Mouse (Mus musculus) heart, embryonic 10.5 days (tissue): ENCODE measurements around the gene Radil. TPM values are rescaled to one million over a fixed set of nuclear protein-coding genes. Genes with fewer than 3 reads are reported as not detected.

Experiments
- DNase-seq: peaks from one replicate; pipeline ENCODE4 v3.0.0-alpha.2; 2017; ENCODE audit warnings: low spot score
- H3K27ac ChIP-seq: fragments of 300-500 bp; sonication (generic); 2 replicates; pipeline ENCODE4 v1.5.1; 2016; ENCODE audit warnings: mild to moderate bottlenecking
- H3K27me3 ChIP-seq: fragments of 300-500 bp; sonication (generic); 2 replicates; pipeline ENCODE4 v1.6.1; 2016; ENCODE audit warnings: mild to moderate bottlenecking; ENCODE audit not compliant: poor library complexity, insufficient read depth, severe bottlenecking
- H3K36me3 ChIP-seq: fragments of 300-500 bp; sonication (generic); 2 replicates; pipeline ENCODE4 v1.6.1; 2016; ENCODE audit warnings: mild to moderate bottlenecking, moderate library complexity
- H3K4me1 ChIP-seq: fragments of 300-500 bp; sonication (generic); 2 replicates; pipeline ENCODE4 v1.6.1; 2016; ENCODE audit warnings: mild to moderate bottlenecking
- H3K4me3 ChIP-seq: fragments of 300-500 bp; sonication (generic); 2 replicates; pipeline ENCODE4 v1.5.1; 2016; ENCODE audit warnings: mild to moderate bottlenecking, moderate library complexity
- H3K9me3 ChIP-seq: fragments of 300-500 bp; sonication (generic); 2 replicates; pipeline ENCODE4 v1.6.1; 2016; ENCODE audit warnings: mild to moderate bottlenecking, moderate library complexity
- WGBS: fragments of 180-500 bp; shearing (Covaris S2); methylation state at CpG from one replicate; pipeline ENCODE4 v1.1.7; 2016; 5-methylcytosine and 5-hydroxymethylcytosine counted together
- polyA plus RNA-seq: library from polyadenylated mRNA; unstranded; fragments of >200 nt; fragmentation: Nextera tagmentation; extraction: Ambion mirVana; gene quantifications from 2 replicates; pipeline ENCODE4 v1.2.1, GENCODE M21; 2016

Gene Radil
- polyA plus RNA-seq, 1 experiment from 2014 or later = 10.9 TPM

- Histone ChIP-seq H3K4me1 (peaks cover 50% of the 10 kb centered on the region), H3K9me3 (no peaks in the 10 kb centered on the region), H3K4me3 (no peak overlapping the region), H3K27me3 (no peaks in the 10 kb centered on the region), H3K36me3 (peaks cover 39% of the 10 kb centered on the region), H3K27ac (0 out of 2 replicates have a peak overlapping the region, but pooled peaks have one; percentile 7)
- WGBS = 71% methylated on average over 12 of the region's 12 CpGs
- no peak for DNase-seq
These were observed 102.3 kb downstream of the Radil start for GRCm38 (mm10) chr5:142448623-142449022.

- H3K4me3 ChIP-seq = peak overlapping the region; percentile 31; the same call in 1 of the 2 replicates
- H3K4me1 ChIP-seq = peaks cover 55% of the 10 kb centered on the region
- H3K36me3 ChIP-seq = peaks cover 34% of the 10 kb centered on the region
- 11% methylated on average over 9 of the region's 9 CpGs for WGBS
- peak overlapping the region; percentile 76 for H3K27ac ChIP-seq
- no peaks in the 10 kb centered on the region for H3K27me3 ChIP-seq
- no peaks in the 10 kb centered on the region for H3K9me3 ChIP-seq
- peak; percentile 95 for DNase-seq
These were observed 102.8 kb downstream of the Radil start for GRCm38 (mm10) chr5:142448076-142448475.

- Histone ChIP-seq H3K27ac (peak overlapping the region; percentile 44), H3K4me1 (peaks cover 71% of the 10 kb centered on the region), H3K36me3 (peaks cover 17% of the 10 kb centered on the region), H3K27me3 (no peaks in the 10 kb centered on the region), H3K9me3 (no peaks in the 10 kb centered on the region), H3K4me3 (no peak overlapping the region)
- 41% methylated on average over 8 of the region's 8 CpGs for WGBS
- DNase-seq = no peak
These were observed 105.2 kb downstream of the Radil start for GRCm38 (mm10) chr5:142445709-142446108.

GRCm38 (mm10) chr5:142444791-142445531 lies 105.9 kb downstream of the Radil start:
- Histone ChIP-seq H3K9me3 (no peaks in the 10 kb centered on the region), H3K4me1 (peaks cover 77% of the 10 kb centered on the region), H3K27me3 (no peaks in the 10 kb centered on the region), H3K36me3 (peaks cover 9% of the 10 kb centered on the region), H3K4me3 (no peak overlapping the region), H3K27ac (peak overlapping the region; percentile 44)
- peak; percentile 83 for DNase-seq
- WGBS = 42% methylated on average over 11 of the region's 11 CpGs

- Histone ChIP-seq H3K36me3 (peaks cover under 1% of the 10 kb centered on the region; the same call in 1 of the 2 replicates), H3K4me1 (peaks cover 87% of the 10 kb centered on the region), H3K27me3 (no peaks in the 10 kb centered on the region), H3K27ac (peak overlapping the region; percentile 44), H3K9me3 (no peaks in the 10 kb centered on the region), H3K4me3 (no peak overlapping the region)
- no peak for DNase-seq
- 67% methylated on average over 14 of the region's 14 CpGs for WGBS
These were observed 106.9 kb downstream of the Radil start for GRCm38 (mm10) chr5:142443994-142444393.

GRCm38 (mm10) chr5:142443514-142443913 lies 107.4 kb downstream of the Radil start:
- H3K36me3 ChIP-seq = 0 out of 2 replicates have a peak, but pooled peaks cover 4% of the 10 kb centered on the region
- 79% methylated on average over 15 of the region's 15 CpGs for WGBS
- no peaks in the 10 kb centered on the region for H3K9me3 ChIP-seq
- DNase-seq = no peak
- H3K4me1 ChIP-seq = peaks cover 90% of the 10 kb centered on the region
- no peak overlapping the region for H3K4me3 ChIP-seq
- H3K27me3 ChIP-seq = no peaks in the 10 kb centered on the region
- 0 out of 2 replicates have a peak overlapping the region, but pooled peaks have one; percentile 44 for H3K27ac ChIP-seq

- H3K9me3 ChIP-seq = no peaks in the 10 kb centered on the region
- WGBS = 81% methylated on average over 7 of the region's 7 CpGs
- H3K4me1 ChIP-seq = peaks cover 83% of the 10 kb centered on the region
- H3K27ac ChIP-seq = peak overlapping the region; percentile 93
- no peaks in the 10 kb centered on the region for H3K27me3 ChIP-seq
- DNase-seq = no peak
- peaks cover 10% of the 10 kb centered on the region; the same call in 1 of the 2 replicates for H3K36me3 ChIP-seq
- no peak overlapping the region for H3K4me3 ChIP-seq
These were observed 108.9 kb downstream of the Radil start for GRCm38 (mm10) chr5:142442045-142442440.

GRCm38 (mm10) chr5:142441332-142442044 lies 109.4 kb downstream of the Radil start:
- Histone ChIP-seq H3K9me3 (no peaks in the 10 kb centered on the region), H3K27me3 (no peaks in the 10 kb centered on the region), H3K27ac (peak overlapping the region; percentile 93), H3K36me3 (peaks cover 14% of the 10 kb centered on the region), H3K4me1 (peaks cover 82% of the 10 kb centered on the region), H3K4me3 (peak overlapping the region; percentile 59)
- no peak for DNase-seq
- WGBS = 60% methylated on average over 22 of the region's 22 CpGs

- peak overlapping the region; percentile 59 for H3K4me3 ChIP-seq
- peaks cover 23% of the 10 kb centered on the region for H3K36me3 ChIP-seq
- H3K9me3 ChIP-seq = no peaks in the 10 kb centered on the region
- WGBS = 1% methylated on average over 19 of the region's 19 CpGs
- H3K27me3 ChIP-seq = no peaks in the 10 kb centered on the region
- DNase-seq = peak; percentile 99
- peaks cover 74% of the 10 kb centered on the region for H3K4me1 ChIP-seq
- H3K27ac ChIP-seq = peak overlapping the region; percentile 93
These were observed 110.3 kb downstream of the Radil start for GRCm38 (mm10) chr5:142440451-142441147.

- Histone ChIP-seq H3K27me3 (no peaks in the 10 kb centered on the region), H3K9me3 (no peaks in the 10 kb centered on the region), H3K4me1 (peaks cover 68% of the 10 kb centered on the region), H3K36me3 (peaks cover 29% of the 10 kb centered on the region), H3K27ac (peak overlapping the region; percentile 93), H3K4me3 (peak overlapping the region; percentile 59)
- DNase-seq = no peak
- WGBS = 2% methylated on average over 12 of the region's 12 CpGs
These were observed 110.9 kb downstream of the Radil start for GRCm38 (mm10) chr5:142439911-142440432.

- no peak overlapping the region for H3K4me3 ChIP-seq
- H3K4me1 ChIP-seq = peaks cover 58% of the 10 kb centered on the region
- WGBS = 81% methylated on average over 16 of the region's 16 CpGs
- peak overlapping the region; percentile 65 for H3K27ac ChIP-seq
- H3K36me3 ChIP-seq = peaks cover 33% of the 10 kb centered on the region
- DNase-seq = no peak
- no peaks in the 10 kb centered on the region for H3K9me3 ChIP-seq
- no peaks in the 10 kb centered on the region for H3K27me3 ChIP-seq
These were observed 112.4 kb downstream of the Radil start for GRCm38 (mm10) chr5:142438380-142438938.

- Histone ChIP-seq H3K4me1 (peaks cover 59% of the 10 kb centered on the region), H3K36me3 (peaks cover 36% of the 10 kb centered on the region), H3K27me3 (no peaks in the 10 kb centered on the region), H3K27ac (no peak overlapping the region), H3K4me3 (no peak overlapping the region), H3K9me3 (no peaks in the 10 kb centered on the region)
- 96% methylated on average over 15 of the region's 15 CpGs for WGBS
- DNase-seq = no peak
These were observed 115.2 kb downstream of the Radil start for GRCm38 (mm10) chr5:142435736-142436135.
